Mouse (Mus musculus) small intestine, adult 2 months (tissue): ENCODE measurements around the gene Acsbg1.

ENCODE experiments used
- CTCF ChIP-seq: fragments of 200-500 bp; IDR thresholded peaks from 2 replicates; pipeline ENCODE4 v1.5.1; 2012; ENCODE audit warnings: low read depth, mild to moderate bottlenecking, control low read depth, inconsistent platforms, low read length, moderate library complexity, mixed read lengths; ENCODE audit not compliant: insufficient replicate concordance, insufficient read length; ENCODE audit errors: extremely low read depth
- POLR2A ChIP-seq: fragments of 200-500 bp; IDR thresholded peaks from 2 replicates; pipeline ENCODE4 v1.6.1; 2012; ENCODE audit warnings: low read depth, mild to moderate bottlenecking, control low read depth, inconsistent platforms, low read length, moderate library complexity

DNA sequence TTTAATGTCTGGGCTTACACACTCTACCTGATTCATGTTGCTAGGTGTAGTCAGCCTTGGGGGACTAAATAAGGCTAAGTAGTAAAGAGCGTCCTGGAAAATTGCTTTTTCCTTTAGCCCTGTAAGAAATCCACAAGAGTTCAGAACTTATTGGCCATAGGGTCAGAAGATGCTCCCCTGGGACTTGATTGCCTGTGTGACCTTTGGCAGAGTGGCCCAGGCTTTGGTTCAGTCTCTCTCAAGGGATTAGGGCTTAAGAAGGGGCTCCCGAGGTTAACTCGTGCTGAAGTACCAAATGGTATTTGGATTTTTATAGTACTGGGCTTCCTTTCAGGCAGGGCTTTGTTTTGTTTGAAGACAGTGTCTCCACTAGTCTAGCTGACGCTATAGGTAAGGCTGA is 73.8 kb downstream of the Acsbg1 start:
- no peak for TF ChIP-seq POLR2A
- no peak for TF ChIP-seq CTCF
